Mouse (Mus musculus): Measurements from ENCODE around the gene Atg2b. TPM values are rescaled to one million over a fixed set of nuclear protein-coding genes. Genes with fewer than 3 reads are reported as not detected.

Atg2b gene
- polyA plus RNA-seq, 2 experiments from 2014 or later = 10.1 to 14.4 TPM

GRCm38 (mm10) chr12:105678762-105679161 lies 6.2 kb downstream of the Atg2b start:
- ATAC-seq = no peak

GRCm38 (mm10) chr12:105678211-105678610 lies 6.8 kb downstream of the Atg2b start:
- no peak for ATAC-seq

- no peak for ATAC-seq
Measured at GRCm38 (mm10) chr12:105676274-105676673, 8.7 kb downstream of the Atg2b start.

GRCm38 (mm10) chr12:105655850-105656249 lies 29.2 kb downstream of the Atg2b start:
- no peak for ATAC-seq

- ATAC-seq = no peak
Measured at GRCm38 (mm10) chr12:105642770-105643321, 42.2 kb downstream of the Atg2b start.

GRCm38 (mm10) chr12:105637554-105637953 lies 47.5 kb downstream of the Atg2b start:
- no peak for ATAC-seq

- no peak for ATAC-seq
Measured at GRCm38 (mm10) chr12:105636551-105636950, 48.5 kb downstream of the Atg2b start.

GRCm38 (mm10) chr12:105634374-105635067 lies 50.5 kb downstream of the Atg2b start:
- no peak for ATAC-seq

GRCm38 (mm10) chr12:105625798-105626197 lies 59.2 kb downstream of the Atg2b start:
- no peak for ATAC-seq

GRCm38 (mm10) chr12:105622981-105623539 lies 62.0 kb downstream of the Atg2b start:
- ATAC-seq = no peak

GRCm38 (mm10) chr12:105622048-105622447 lies 63.0 kb downstream of the Atg2b start:
- ATAC-seq = no peak

- ATAC-seq = no peak
Measured at GRCm38 (mm10) chr12:105613559-105613958, 71.5 kb downstream of the Atg2b start.

- no peak for ATAC-seq
Measured at GRCm38 (mm10) chr12:105611748-105612147, 73.3 kb downstream of the Atg2b start.

GRCm38 (mm10) chr12:105611045-105611444 lies 74.0 kb downstream of the Atg2b start:
- ATAC-seq = no peak

GRCm38 (mm10) chr12:105606881-105607280 lies 78.1 kb downstream of the Atg2b start:
- no peak for ATAC-seq

- no peak for ATAC-seq
Measured at GRCm38 (mm10) chr12:105605212-105605611, 79.8 kb downstream of the Atg2b start.

GRCm38 (mm10) chr12:105603904-105604303 lies 81.1 kb downstream of the Atg2b start:
- no peak for ATAC-seq

- ATAC-seq = no peak
Measured at GRCm38 (mm10) chr12:105602581-105603210, 82.3 kb downstream of the Atg2b start, which contains the start of gene Bdkrb1. Bdkrb1 (plus strand) TSS chr12:105603085.

- no peak for ATAC-seq
Measured at GRCm38 (mm10) chr12:105601586-105601985, 83.4 kb downstream of the Atg2b start.

GRCm38 (mm10) chr12:105599098-105599497 lies 85.9 kb downstream of the Atg2b start:
- ATAC-seq = no peak

- ATAC-seq = no peak
Measured at GRCm38 (mm10) chr12:105598503-105598902, 86.5 kb downstream of the Atg2b start.

- ATAC-seq = no peak
Measured at GRCm38 (mm10) chr12:105597135-105597534, 87.9 kb downstream of the Atg2b start.

- ATAC-seq = no peak
Measured at GRCm38 (mm10) chr12:105593471-105593870, 91.5 kb downstream of the Atg2b start.

GRCm38 (mm10) chr12:105592361-105592761 lies 92.7 kb downstream of the Atg2b start:
- ATAC-seq = no peak

All from CD4-positive, CD25-positive, alpha-beta regulatory T cell, adult 4 months (primary cell).